Mouse (Mus musculus) lung, postnatal 0 days (tissue): Measurements from ENCODE around the gene Stoml3. TPM values are rescaled to one million over a fixed set of nuclear protein-coding genes. Genes with fewer than 3 reads are reported as not detected.
A peak's percentile ranks its signal among the peaks of the same experiment; 100 is the strongest.

Experiments used
- ATAC-seq: fragments of 200-750 bp; cut with Nextera tagmentation; 2 replicates; pipeline ENCODE4 v1.8.0; 2017; ENCODE audit warnings: moderate library complexity
- DNase-seq: peaks from one replicate; pipeline ENCODE4 v3.0.0-alpha.2; 2016; ENCODE audit warnings: low spot score
- H3K27ac ChIP-seq: fragments of 300-500 bp; sonication (generic); 2 replicates; pipeline ENCODE4 v1.5.1; 2014; ENCODE audit warnings: antibody characterized with exemption, mild to moderate bottlenecking, low read length, mixed read lengths
- H3K27me3 ChIP-seq: fragments of 300-500 bp; sonication (generic); replicated peaks from 2 replicates; pipeline ENCODE4 v1.6.1; 2014; ENCODE audit warnings: low read length, mixed read lengths; ENCODE audit not compliant: insufficient read depth
- H3K36me3 ChIP-seq: fragments of 300-500 bp; sonication (generic); 2 replicates; pipeline ENCODE4 v1.6.1; 2014; ENCODE audit warnings: low read length, mixed read lengths; ENCODE audit not compliant: insufficient read depth
- H3K4me1 ChIP-seq: fragments of 300-500 bp; sonication (generic); 2 replicates; pipeline ENCODE4 v1.6.1; 2014; ENCODE audit warnings: antibody characterized with exemption, low read depth, low read length, mixed read lengths; ENCODE audit not compliant: insufficient read depth
- H3K4me2 ChIP-seq: fragments of 300-500 bp; sonication (generic); replicated peaks from 2 replicates; pipeline ENCODE4 v1.6.1; 2014; ENCODE audit warnings: low read depth, mild to moderate bottlenecking, low read length, moderate library complexity, mixed read lengths
- H3K4me3 ChIP-seq: fragments of 300-500 bp; sonication (generic); 2 replicates; pipeline ENCODE4 v1.5.1; 2014; ENCODE audit warnings: low read depth, low read length
- H3K9ac ChIP-seq: fragments of 300-500 bp; sonication (generic); replicated peaks from 2 replicates; pipeline ENCODE4 v1.6.1; 2014; ENCODE audit warnings: low read depth, mild to moderate bottlenecking
- H3K9me3 ChIP-seq: fragments of 300-500 bp; sonication (generic); 2 replicates; pipeline ENCODE4 v1.6.1; 2016; ENCODE audit warnings: low read length, mixed read lengths
- CTCF ChIP-seq: IDR thresholded peaks from 2 replicates; pipeline ENCODE4 v1.5.1; 2016; ENCODE audit warnings: antibody characterized with exemption, mild to moderate bottlenecking
- EP300 ChIP-seq: IDR thresholded peaks from 2 replicates; pipeline ENCODE4 v1.6.1; 2016; ENCODE audit warnings: antibody characterized with exemption, mild to moderate bottlenecking, control low read depth
- WGBS: fragments of 180-500 bp; shearing (Covaris S2); extraction: QIAGEN DNeasy Blood & Tissue Kit; methylation state at CpG from one replicate; pipeline ENCODE4 v1.1.7; 2014; 5-methylcytosine and 5-hydroxymethylcytosine counted together
- polyA plus RNA-seq: library from polyadenylated mRNA; unstranded; fragments of >200 nt; fragmentation: Nextera tagmentation; extraction: Ambion mirVana; gene quantifications from 2 replicates; pipeline ENCODE4 v1.2.1, GENCODE M21; 2015

Stoml3 gene
- polyA plus RNA-seq, 1 experiment from 2014 or later: 0.08 TPM

DNA sequence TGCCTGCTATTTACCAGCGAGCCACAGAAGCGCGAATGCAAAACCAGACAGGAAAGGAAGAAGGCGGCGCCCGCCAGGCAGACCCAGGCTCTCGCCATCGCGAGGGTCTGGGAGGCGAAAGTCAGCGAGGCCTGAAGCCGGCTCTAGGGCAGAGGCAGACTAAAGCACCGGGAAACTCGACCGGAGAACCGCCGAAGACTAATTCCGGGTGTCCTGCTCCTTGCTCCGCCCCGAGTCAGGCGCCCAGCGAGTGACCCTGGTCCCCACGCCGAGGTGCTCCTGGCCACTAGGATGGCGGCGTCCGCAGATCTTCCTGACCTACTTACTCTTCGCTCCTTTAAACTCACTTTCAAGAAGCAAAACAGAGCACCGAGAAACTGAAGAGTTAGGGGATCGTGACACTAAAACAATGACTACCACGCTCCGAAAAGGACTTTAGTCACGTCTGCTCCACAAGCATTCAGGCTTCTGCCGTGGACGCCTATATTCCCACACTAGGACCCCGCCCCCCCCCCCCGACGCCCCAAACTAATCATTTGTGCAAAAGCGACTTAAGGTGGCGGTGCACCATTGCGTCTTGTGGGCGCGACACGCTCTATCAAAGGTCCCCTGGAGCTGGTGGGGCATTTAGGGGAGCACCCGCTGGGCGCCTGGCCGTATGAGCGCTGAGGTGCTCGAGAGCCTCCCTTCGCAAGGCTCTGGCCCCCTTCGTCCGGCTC, 25.2 kb upstream of the Stoml3 start, which contains the start of the genes Nhlrc3 and Proser1:
TSS of gene Nhlrc3 (minus strand) at position 287 of the 719 bp plus-strand sequence.
TSS of gene Proser1 (plus strand) at position 621 of the 719 bp plus-strand sequence.
- H3K4me1 ChIP-seq: peaks cover 13% of the 10 kb centered on the region; the same call in 1 of the 2 replicates
- H3K9ac ChIP-seq: peak within 1 kb of the TSS; percentile 83
- peak within 1 kb of the TSS; percentile 69 for H3K4me3 ChIP-seq
- H3K27me3 ChIP-seq: no peaks in the 10 kb centered on the region
- peaks cover 10% of the 10 kb centered on the region; the same call in 1 of the 2 replicates for H3K36me3 ChIP-seq
- peak within 1 kb of the TSS; percentile 88 for H3K27ac ChIP-seq
- under 1% methylated on average over 48 of the region's 52 CpGs for WGBS
- H3K9me3 ChIP-seq: no peaks in the 10 kb centered on the region
- H3K4me2 ChIP-seq: peak within 1 kb of the TSS; percentile 76
- peak; percentile 77 for TF ChIP-seq EP300
- TF ChIP-seq CTCF: no peak; the same call in 1 of the 2 replicates
- ATAC-seq: peak; percentile 98
- DNase-seq: peak; percentile 98

DNA sequence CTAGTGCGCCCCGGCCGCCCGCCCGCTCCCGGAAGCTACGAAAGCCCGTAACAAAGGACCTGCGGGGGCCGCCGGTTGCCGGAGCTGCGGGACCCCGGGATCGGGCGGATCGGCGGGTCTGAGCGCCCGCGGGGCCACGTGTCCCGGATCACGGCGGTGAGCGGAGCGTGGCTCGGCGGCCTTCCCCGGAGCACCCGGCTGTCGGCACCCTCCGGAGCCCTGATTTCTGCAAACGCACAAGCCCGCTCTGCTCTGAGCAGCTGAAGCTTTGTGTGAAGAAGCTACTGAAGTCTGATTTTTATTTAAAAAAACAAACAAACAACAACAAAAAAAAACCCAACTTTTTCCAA, 24.7 kb upstream of the Stoml3 start:
- Histone ChIP-seq H3K9me3 (no peaks in the 10 kb centered on the region), H3K4me3 (peak overlapping the region; percentile 69), H3K36me3 (peaks cover 5% of the 10 kb centered on the region; the same call in 1 of the 2 replicates), H3K27me3 (no peaks in the 10 kb centered on the region), H3K27ac (peak overlapping the region; percentile 88), H3K9ac (peak overlapping the region; percentile 83), H3K4me2 (peak overlapping the region; percentile 76), H3K4me1 (peaks cover 13% of the 10 kb centered on the region; the same call in 1 of the 2 replicates)
- no peak for TF ChIP-seq CTCF
- no peak for TF ChIP-seq EP300
- under 1% methylated on average over 35 of the region's 35 CpGs for WGBS
- DNase-seq: no peak
- peak; percentile 30 for ATAC-seq

- H3K27me3 ChIP-seq: no peaks in the 10 kb centered on the region
- peak overlapping the region; percentile 76 for H3K4me2 ChIP-seq
- H3K4me3 ChIP-seq: peak overlapping the region; percentile 69
- peaks cover 4% of the 10 kb centered on the region; the same call in 1 of the 2 replicates for H3K36me3 ChIP-seq
- DNase-seq: peak; percentile 25
- TF ChIP-seq CTCF (no peak), EP300 (no peak)
- WGBS: under 1% methylated on average over 20 of the region's 20 CpGs
- peak overlapping the region; percentile 83 for H3K9ac ChIP-seq
- H3K4me1 ChIP-seq: peaks cover 13% of the 10 kb centered on the region; the same call in 1 of the 2 replicates
- H3K9me3 ChIP-seq: no peaks in the 10 kb centered on the region
- peak overlapping the region; percentile 88 for H3K27ac ChIP-seq
- no peak for ATAC-seq
Measured at GRCm38 (mm10) chr3:53464146-53464698, 24.2 kb upstream of the Stoml3 start.

GRCm38 (mm10) chr3:53465330-53465729, 23.1 kb upstream of the Stoml3 start:
- no peaks in the 10 kb centered on the region for H3K27me3 ChIP-seq
- DNase-seq (no peak), ATAC-seq (no peak)
- peaks cover 4% of the 10 kb centered on the region; the same call in 1 of the 2 replicates for H3K36me3 ChIP-seq
- peak overlapping the region; percentile 17; the same call in 1 of the 2 replicates for H3K9ac ChIP-seq
- H3K4me3 ChIP-seq: no peak overlapping the region
- H3K4me2 ChIP-seq: peak overlapping the region; percentile 76; the same call in 1 of the 2 replicates
- TF ChIP-seq EP300: no peak
- TF ChIP-seq CTCF: no peak
- WGBS: 30% methylated on average over 6 of the region's 6 CpGs
- no peaks in the 10 kb centered on the region for H3K9me3 ChIP-seq
- no peak overlapping the region for H3K27ac ChIP-seq
- peaks cover 13% of the 10 kb centered on the region; the same call in 1 of the 2 replicates for H3K4me1 ChIP-seq

DNA sequence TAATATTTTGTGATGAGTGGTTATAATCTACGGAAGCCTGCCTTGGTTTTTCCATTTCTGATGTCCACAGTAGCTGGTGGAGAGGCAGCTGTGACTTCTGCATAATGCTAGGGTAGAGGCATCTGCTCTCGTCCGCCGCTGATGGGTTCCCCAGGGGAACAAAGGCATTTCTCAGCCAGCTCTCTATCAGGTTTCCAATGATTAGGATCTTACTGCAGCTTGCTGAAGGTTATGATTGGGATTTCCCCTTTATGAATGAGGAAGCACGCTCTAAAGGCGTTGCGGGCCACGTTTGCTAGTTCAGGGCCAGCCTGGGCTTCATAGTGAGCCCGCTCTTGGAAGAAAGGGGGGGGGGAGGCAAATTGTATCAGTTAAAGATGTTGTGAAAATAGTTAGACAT, 22.0 kb upstream of the Stoml3 start:
- ATAC-seq: no peak
- 0 out of 2 replicates have a peak, but pooled peaks cover 8% of the 10 kb centered on the region for H3K36me3 ChIP-seq
- no peak for DNase-seq
- TF ChIP-seq EP300: no peak
- TF ChIP-seq CTCF: no peak
- H3K4me2 ChIP-seq: no peak overlapping the region
- 79% methylated on average over 9 of the region's 9 CpGs for WGBS
- no peaks in the 10 kb centered on the region for H3K9me3 ChIP-seq
- no peak overlapping the region for H3K4me3 ChIP-seq
- no peak overlapping the region for H3K9ac ChIP-seq
- no peaks in the 10 kb centered on the region for H3K27me3 ChIP-seq
- peaks cover 13% of the 10 kb centered on the region; the same call in 1 of the 2 replicates for H3K4me1 ChIP-seq
- H3K27ac ChIP-seq: no peak overlapping the region

DNA sequence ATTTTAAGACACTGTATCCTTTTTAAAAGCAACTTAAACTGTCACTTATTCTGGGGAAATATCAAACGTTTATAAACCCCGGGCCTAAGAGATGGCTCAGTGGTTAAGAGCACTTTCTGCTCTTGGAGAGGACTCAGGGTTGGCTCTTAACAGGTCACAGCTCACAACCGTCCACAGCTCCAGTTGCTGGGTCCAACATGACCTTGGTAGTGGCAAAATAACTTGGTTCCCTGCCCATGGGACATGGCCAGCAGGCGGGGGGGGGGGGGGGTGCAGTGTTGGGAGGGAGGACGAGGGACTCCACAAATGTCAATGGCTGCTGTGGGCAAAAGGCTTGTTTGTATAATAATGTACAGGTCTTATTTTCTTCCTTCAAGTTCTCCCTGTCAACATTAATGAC, 21.1 kb upstream of the Stoml3 start:
- Histone ChIP-seq H3K36me3 (0 out of 2 replicates have a peak, but pooled peaks cover 8% of the 10 kb centered on the region), H3K4me1 (peaks cover 9% of the 10 kb centered on the region; the same call in 1 of the 2 replicates), H3K27ac (no peak overlapping the region), H3K4me3 (no peak overlapping the region), H3K27me3 (no peaks in the 10 kb centered on the region), H3K9me3 (no peaks in the 10 kb centered on the region), H3K4me2 (no peak overlapping the region), H3K9ac (no peak overlapping the region)
- no peak for TF ChIP-seq CTCF
- no peak for TF ChIP-seq EP300
- no peak for ATAC-seq
- 55% methylated on average over 5 of the region's 5 CpGs for WGBS
- no peak for DNase-seq
